Mouse (Mus musculus): Measurements from ENCODE around the gene Pemt. TPM values are rescaled to one million over a fixed set of nuclear protein-coding genes. Genes with fewer than 3 reads are reported as not detected.

Pemt gene
- polyA plus RNA-seq, 1 experiment from 2014 or later: 6.7 TPM

DNA sequence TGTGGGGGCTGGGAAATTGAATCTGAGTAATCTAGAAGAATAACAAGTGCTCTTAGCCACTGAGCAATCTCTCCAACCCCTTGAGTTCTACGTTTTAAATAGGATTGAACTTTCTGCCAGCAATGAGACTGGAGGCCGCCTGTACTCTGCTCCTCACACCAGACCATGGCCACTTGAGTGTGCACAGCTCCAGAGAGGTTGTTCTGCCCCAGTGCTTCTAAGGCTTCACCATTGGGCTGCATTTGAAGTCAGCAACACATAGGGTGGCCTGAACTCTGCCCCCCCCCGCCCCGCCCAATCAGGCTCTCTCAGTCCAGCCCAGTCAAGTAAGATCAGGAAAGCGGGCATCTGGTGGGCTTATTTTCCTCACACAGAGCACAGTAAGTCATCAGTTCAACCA lies 68.5 kb downstream of the Pemt start:
- Histone ChIP-seq H3K9me3 (no peaks in the 10 kb centered on the region), H3K27ac (no peak overlapping the region), H3K27me3 (no peaks in the 10 kb centered on the region), H3K4me3 (no peak overlapping the region), H3K36me3 (no peaks in the 10 kb centered on the region), H3K4me2 (no peak overlapping the region), H3K4me1 (no peaks in the 10 kb centered on the region), H3K9ac (no peak overlapping the region)
- 67% methylated on average over 5 of the region's 5 CpGs for WGBS
- no peak for ATAC-seq (ENCODE audit: borderline replicate concordance, extremely low read depth, low FRiP score, low TSS enrichment)

DNA sequence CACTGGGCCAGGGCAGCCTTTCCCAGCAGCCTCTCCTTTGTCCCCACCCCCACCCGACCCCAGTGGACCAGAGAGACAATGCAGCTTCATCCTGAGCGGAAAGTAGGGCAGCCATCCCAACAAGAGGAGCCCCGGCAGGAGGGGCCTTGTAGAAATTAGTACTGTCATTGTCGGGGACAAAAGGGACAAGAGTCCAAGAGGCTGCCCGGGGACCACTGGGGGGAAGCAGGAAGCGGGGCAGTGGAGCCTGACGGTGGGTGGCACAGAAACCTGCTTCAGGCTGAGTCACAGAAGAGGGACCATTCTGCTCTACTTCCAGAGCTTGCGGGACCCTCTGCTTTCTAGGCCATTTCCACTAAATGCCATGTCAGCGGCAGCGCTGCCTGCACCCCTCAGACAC lies 71.0 kb downstream of the Pemt start:
- WGBS: 58% methylated on average over 10 of the region's 10 CpGs
- H3K27ac ChIP-seq: no peak overlapping the region
- H3K36me3 ChIP-seq: no peaks in the 10 kb centered on the region
- peaks cover 10% of the 10 kb centered on the region for H3K4me1 ChIP-seq
- H3K27me3 ChIP-seq: no peaks in the 10 kb centered on the region
- ATAC-seq (ENCODE audit: borderline replicate concordance, extremely low read depth, low FRiP score, low TSS enrichment): no peak
- no peak overlapping the region for H3K4me3 ChIP-seq
- H3K9ac ChIP-seq: no peak overlapping the region
- no peak overlapping the region for H3K4me2 ChIP-seq
- no peaks in the 10 kb centered on the region for H3K9me3 ChIP-seq

DNA sequence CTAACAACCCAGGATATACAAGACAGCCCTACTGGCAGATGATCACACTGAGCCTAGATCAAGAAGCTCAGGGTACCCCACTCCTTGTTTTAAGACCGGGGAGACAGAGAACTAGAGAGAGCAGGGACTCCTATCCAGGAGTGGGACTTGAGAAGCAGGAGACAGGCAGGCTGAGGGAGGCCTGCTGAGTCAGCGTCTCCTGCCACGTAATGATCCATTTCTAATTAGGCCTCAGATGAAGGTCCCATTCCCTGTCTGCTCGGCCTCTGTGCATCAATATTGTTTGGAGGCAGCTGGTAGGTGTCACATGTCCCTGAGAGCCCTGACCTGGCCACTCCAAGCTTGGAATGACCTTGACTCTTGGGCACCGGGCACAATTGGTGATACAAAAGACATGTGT lies 72.9 kb downstream of the Pemt start:
- no peak for ATAC-seq (ENCODE audit: borderline replicate concordance, extremely low read depth, low FRiP score, low TSS enrichment)
- Histone ChIP-seq H3K4me3 (no peak overlapping the region), H3K9ac (no peak overlapping the region), H3K27ac (no peak overlapping the region), H3K27me3 (no peaks in the 10 kb centered on the region), H3K9me3 (no peaks in the 10 kb centered on the region), H3K4me1 (peaks cover 10% of the 10 kb centered on the region), H3K36me3 (no peaks in the 10 kb centered on the region), H3K4me2 (no peak overlapping the region)
- 77% methylated on average over 5 of the region's 5 CpGs for WGBS

DNA sequence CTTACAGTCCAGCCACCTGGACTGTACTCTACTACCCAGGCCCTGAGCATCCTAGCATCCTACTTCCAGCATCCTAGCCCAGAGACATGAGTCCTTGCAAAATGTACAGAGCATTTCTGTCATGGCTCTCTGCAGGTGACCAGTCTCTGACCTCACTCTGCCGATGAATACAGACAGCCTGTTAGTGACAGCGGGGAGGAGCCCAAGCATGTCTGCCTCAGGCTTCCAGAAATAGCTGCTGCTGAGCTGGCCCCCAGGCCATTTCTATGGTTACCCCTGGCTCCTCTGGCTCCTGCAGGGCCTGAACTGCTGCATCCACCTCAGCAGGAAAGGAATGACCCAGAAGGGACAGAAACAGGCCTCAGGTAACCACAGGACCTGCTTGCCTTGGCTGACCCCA lies 74.6 kb downstream of the Pemt start:
- H3K4me1 ChIP-seq: peaks cover 10% of the 10 kb centered on the region
- no peak overlapping the region for H3K9ac ChIP-seq
- no peaks in the 10 kb centered on the region for H3K27me3 ChIP-seq
- H3K9me3 ChIP-seq: no peaks in the 10 kb centered on the region
- no peak overlapping the region for H3K27ac ChIP-seq
- ATAC-seq (ENCODE audit: borderline replicate concordance, extremely low read depth, low FRiP score, low TSS enrichment): no peak
- 32% methylated on average over 2 of the region's 2 CpGs for WGBS
- no peak overlapping the region for H3K4me2 ChIP-seq
- H3K4me3 ChIP-seq: no peak overlapping the region
- H3K36me3 ChIP-seq: no peaks in the 10 kb centered on the region

DNA sequence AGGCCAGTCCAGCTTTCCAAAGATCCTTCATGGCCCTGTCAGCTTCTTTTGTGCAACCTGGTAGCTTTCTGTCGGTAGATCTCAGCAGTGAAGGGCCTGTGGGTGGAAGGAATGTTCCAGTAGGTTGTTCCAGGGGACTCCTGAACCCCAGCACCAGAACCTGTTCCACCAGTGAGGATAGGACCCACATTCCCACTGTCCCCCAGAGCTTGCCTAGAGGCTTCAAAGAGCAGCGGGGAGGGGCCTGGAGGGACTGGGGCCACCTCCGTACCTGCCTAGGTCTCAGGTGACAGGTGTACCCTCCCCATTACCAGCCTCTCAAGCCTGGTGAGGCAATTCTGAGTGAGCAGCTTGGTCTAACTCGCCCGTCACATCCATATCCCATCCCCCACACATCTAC lies 75.5 kb downstream of the Pemt start:
- Histone ChIP-seq H3K9ac (no peak overlapping the region), H3K27ac (no peak overlapping the region), H3K4me2 (no peak overlapping the region), H3K27me3 (no peaks in the 10 kb centered on the region), H3K4me3 (no peak overlapping the region), H3K36me3 (no peaks in the 10 kb centered on the region), H3K9me3 (no peaks in the 10 kb centered on the region), H3K4me1 (peaks cover 17% of the 10 kb centered on the region)
- ATAC-seq (ENCODE audit: borderline replicate concordance, extremely low read depth, low FRiP score, low TSS enrichment): 0 out of 2 replicates have a peak, but pooled peaks have one; percentile 8
- 47% methylated on average over 5 of the region's 5 CpGs for WGBS

DNA sequence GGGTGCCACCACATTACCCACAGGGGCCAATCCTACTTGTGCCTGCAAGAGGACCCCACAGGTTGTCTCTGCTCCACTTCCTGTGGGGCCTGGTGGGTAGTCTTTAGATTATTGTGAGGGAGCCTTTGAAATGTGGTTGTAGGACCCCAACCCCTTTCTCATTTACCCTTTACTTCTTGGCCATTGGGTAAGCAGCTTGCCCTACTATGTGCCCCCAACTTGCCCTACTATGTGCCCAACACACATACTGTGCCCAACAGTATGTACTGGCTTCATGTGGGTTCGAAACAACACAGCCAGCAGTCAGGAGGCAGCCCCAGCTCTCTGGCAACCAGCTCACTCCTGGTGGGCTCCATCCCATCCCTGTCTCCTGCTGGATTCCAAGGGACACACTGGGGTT lies 78.5 kb downstream of the Pemt start:
- 91% methylated on average over 1 of the region's 1 CpGs for WGBS
- ATAC-seq (ENCODE audit: borderline replicate concordance, extremely low read depth, low FRiP score, low TSS enrichment): no peak
- H3K4me1 ChIP-seq: peaks cover 38% of the 10 kb centered on the region

DNA sequence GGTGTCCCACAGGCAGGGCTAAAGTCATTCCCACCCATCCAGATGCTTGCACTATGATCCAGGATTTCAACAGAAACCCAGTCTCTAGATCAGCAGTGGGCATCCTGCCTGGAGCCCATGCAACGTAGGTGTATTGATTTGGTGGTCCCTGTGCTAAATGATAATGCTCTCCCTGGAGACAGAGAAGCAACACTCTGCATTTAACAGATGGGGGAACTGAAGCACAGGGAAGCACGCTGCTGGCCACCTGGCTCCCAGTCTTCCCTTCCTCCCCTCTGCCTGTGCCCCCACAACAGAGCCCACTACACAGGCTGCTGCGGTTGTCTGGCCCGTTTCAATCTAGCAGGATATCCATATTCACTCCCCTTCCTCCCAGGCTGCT lies 80.2 kb downstream of the Pemt start:
- peaks cover 34% of the 10 kb centered on the region for H3K4me1 ChIP-seq
- no peak overlapping the region for H3K9ac ChIP-seq
- 33% methylated on average over 4 of the region's 4 CpGs for WGBS
- peaks cover 10% of the 10 kb centered on the region; the same call in 1 of the 2 replicates for H3K36me3 ChIP-seq
- H3K27me3 ChIP-seq: peaks cover 19% of the 10 kb centered on the region
- ATAC-seq (ENCODE audit: borderline replicate concordance, extremely low read depth, low FRiP score, low TSS enrichment): no peak
- no peaks in the 10 kb centered on the region for H3K9me3 ChIP-seq
- H3K4me3 ChIP-seq: no peak overlapping the region
- H3K27ac ChIP-seq: no peak overlapping the region
- H3K4me2 ChIP-seq: no peak overlapping the region

More for the DNA sequence above, 78.5 kb downstream of the Pemt start:
- no peaks in the 10 kb centered on the region for H3K9me3 ChIP-seq
- no peak overlapping the region for H3K9ac ChIP-seq
- no peaks in the 10 kb centered on the region for H3K36me3 ChIP-seq
- H3K4me2 ChIP-seq: no peak overlapping the region
- H3K27ac ChIP-seq: no peak overlapping the region
- peaks cover 17% of the 10 kb centered on the region for H3K27me3 ChIP-seq
- no peak overlapping the region for H3K4me3 ChIP-seq

DNA sequence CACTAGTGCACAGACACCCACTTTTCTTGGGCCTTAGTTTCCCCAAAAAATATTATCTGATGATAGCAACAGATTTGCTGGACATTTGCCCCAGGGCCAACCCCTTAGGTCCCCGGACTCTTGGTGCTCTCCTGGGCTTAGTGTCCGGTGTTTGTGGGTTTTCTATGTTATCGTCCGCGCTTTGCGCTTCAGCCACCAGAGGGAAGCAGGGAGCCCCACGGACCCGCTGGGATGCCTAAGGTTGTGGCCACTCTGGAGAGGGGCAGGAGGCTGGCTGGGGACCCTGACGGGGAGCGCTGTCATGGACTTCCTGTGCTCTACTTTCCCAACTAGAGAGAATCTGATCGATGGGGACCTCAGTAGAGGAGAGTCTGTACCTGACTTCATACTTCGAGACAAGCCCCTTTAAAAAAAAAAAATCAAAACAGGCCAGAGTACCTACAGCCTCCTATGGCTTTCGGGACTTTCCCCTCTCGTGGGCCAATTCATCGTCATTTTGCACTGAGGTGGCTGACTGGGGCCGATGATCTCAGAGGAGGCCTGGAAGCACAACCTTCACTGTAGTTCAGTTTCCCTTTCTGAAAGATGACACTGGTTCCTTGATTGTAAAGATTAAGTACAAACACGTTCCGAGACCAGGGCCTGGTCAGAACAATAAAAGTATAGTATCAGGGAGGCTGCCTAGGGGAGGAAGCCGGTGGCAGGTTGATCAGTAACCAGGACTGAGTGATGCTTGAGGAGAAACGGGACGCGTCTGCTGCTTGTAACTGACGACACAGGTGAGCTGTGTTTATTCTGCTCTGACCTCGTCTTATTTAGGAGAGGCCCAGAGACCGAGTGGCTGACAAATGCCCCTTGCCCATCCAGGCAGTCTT lies 80.8 kb downstream of the Pemt start:
- peak overlapping the region; percentile 91 for H3K4me2 ChIP-seq
- H3K36me3 ChIP-seq: peaks cover 16% of the 10 kb centered on the region; the same call in 1 of the 2 replicates
- H3K4me1 ChIP-seq: peaks cover 28% of the 10 kb centered on the region
- peak overlapping the region; percentile 49 for H3K9ac ChIP-seq
- H3K27me3 ChIP-seq: peaks cover 19% of the 10 kb centered on the region
- WGBS: 16% methylated on average over 25 of the region's 25 CpGs
- H3K27ac ChIP-seq: peak overlapping the region; percentile 69
- peak overlapping the region; percentile 47 for H3K4me3 ChIP-seq
- peak; percentile 81 for ATAC-seq (ENCODE audit: borderline replicate concordance, extremely low read depth, low FRiP score, low TSS enrichment)
- no peaks in the 10 kb centered on the region for H3K9me3 ChIP-seq

DNA sequence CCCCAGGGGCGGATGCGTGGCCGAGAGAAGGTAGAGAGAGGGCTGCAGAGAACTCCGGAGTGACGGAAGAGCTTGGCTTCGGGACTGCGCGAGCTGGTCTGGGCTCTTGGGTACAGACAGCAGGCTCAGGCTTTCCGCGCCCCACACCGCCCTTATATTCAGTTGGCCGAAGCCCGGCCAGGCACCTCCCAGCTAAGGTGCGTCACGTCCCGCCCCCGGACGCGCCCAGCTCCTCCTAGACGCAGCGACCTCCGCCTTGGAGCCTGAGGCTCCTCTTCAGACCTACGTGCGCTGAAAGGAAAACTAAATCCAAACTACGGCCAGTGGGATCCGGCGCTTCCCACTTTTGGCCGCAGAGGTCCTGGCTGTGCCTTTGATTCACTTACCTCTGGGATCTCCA lies 81.5 kb downstream of the Pemt start, which contains the start of gene Rasd1:
Gene Rasd1 (minus strand): TSS at position 127 of the 400 bp plus-strand sequence.
- 0% methylated on average over 28 of the region's 28 CpGs for WGBS
- H3K9ac ChIP-seq: peak within 1 kb of the TSS; percentile 49
- H3K9me3 ChIP-seq: no peaks in the 10 kb centered on the region
- peak within 1 kb of the TSS; percentile 47 for H3K4me3 ChIP-seq
- H3K4me2 ChIP-seq: peak within 1 kb of the TSS; percentile 91
- peak within 1 kb of the TSS; percentile 69 for H3K27ac ChIP-seq
- peak; percentile 87 for ATAC-seq (ENCODE audit: borderline replicate concordance, extremely low read depth, low FRiP score, low TSS enrichment)
- peaks cover 19% of the 10 kb centered on the region for H3K27me3 ChIP-seq
- H3K36me3 ChIP-seq: peaks cover 17% of the 10 kb centered on the region; the same call in 1 of the 2 replicates
- H3K4me1 ChIP-seq: peaks cover 28% of the 10 kb centered on the region

DNA sequence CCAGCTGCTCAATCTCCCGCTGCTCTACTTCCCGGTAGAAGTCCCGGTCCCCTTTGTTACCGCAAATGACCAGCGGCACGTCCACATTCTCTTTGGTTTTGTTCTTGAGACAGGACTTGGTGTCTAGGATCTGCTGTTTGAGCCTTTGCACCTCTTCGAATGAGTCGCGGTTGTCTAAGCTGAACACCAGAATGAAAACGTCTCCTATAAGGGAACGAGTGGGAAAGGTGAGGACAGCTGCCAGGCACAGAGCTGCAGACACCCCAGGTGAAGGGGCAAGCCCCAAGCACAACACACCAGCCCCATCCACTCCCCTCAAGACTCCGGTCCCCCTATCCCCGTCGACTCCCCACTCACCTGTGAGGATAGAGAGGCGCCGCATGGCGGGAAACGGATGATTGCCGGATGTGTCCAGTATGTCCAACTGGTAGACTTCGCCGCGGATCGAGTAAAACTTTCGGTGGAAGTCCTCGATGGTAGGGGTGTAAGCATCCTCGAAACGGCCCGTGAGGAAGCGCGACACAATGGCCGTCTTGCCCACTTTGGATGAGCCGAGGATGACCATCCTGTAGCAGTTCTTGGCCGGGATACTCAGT lies 82.0 kb downstream of the Pemt start:
- Histone ChIP-seq H3K4me3 (peak overlapping the region; percentile 47), H3K27me3 (peaks cover 19% of the 10 kb centered on the region), H3K36me3 (peaks cover 17% of the 10 kb centered on the region; the same call in 1 of the 2 replicates), H3K9ac (peak overlapping the region; percentile 49), H3K4me2 (peak overlapping the region; percentile 91), H3K9me3 (no peaks in the 10 kb centered on the region), H3K27ac (no peak overlapping the region), H3K4me1 (peaks cover 28% of the 10 kb centered on the region)
- under 1% methylated on average over 33 of the region's 33 CpGs for WGBS
- no peak for ATAC-seq (ENCODE audit: borderline replicate concordance, extremely low read depth, low FRiP score, low TSS enrichment)

DNA sequence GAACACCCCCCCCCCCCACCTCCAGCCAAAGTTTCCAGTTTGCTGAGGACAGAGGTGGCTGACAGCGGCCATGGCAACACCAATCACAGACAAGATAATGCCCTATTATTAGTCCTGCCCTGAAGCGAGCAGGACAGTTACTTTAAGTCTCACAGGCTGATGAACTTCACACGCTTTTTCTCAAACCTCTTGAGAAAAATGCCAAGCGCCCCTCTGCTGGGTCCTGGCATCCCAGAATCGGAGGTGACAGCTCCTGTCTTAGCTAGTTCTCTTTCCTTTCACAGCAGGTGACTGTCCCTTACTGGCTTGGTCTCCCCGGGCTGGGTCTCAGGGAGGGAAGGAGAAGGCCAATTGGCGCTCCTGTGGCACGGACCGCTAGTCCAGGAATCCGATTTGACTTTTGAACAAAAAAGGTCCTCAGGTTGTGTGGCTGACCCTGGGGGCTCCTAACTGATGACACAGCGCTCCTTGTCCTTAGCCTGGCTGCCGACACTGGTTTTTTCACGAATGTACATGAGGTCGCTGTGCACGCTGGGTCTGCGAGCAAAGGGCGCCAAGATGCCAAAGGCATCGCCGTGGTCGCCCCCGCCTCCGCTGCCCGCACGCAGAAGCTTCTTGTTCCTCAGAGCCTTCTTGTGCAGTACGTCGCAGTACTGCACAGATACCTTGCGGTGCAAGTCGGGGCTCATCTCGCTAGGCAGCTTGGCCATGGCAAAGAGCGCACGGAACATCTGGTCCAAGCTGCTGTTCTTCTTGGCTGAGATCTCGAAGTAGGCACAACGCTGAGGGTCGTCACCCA lies 82.7 kb downstream of the Pemt start:
- peaks cover 19% of the 10 kb centered on the region for H3K27me3 ChIP-seq
- peak overlapping the region; percentile 49 for H3K9ac ChIP-seq
- WGBS: 7% methylated on average over 34 of the region's 34 CpGs
- peaks cover 28% of the 10 kb centered on the region for H3K4me1 ChIP-seq
- no peak overlapping the region for H3K27ac ChIP-seq
- peaks cover 17% of the 10 kb centered on the region; the same call in 1 of the 2 replicates for H3K36me3 ChIP-seq
- H3K9me3 ChIP-seq: no peaks in the 10 kb centered on the region
- peak overlapping the region; percentile 91 for H3K4me2 ChIP-seq
- no peak for ATAC-seq (ENCODE audit: borderline replicate concordance, extremely low read depth, low FRiP score, low TSS enrichment)
- peak overlapping the region; percentile 47 for H3K4me3 ChIP-seq
